25 mouse cellular contexts compared by ENCODE assay signal in genomic region chr14:36310324-36310723, GRCm38 (mm10).
"Had no signal": no experiment of that assay in that cellular context is flagged by ENCODE, and none has a peak within 500 bp of the region (broad histone marks: within the 10 kb centered on the region; RNA-seq: fewer than 3 reads in every experiment).

No protein-coding gene starts in this region.

- H3K4me3 ChIP-seq: gastrocnemius, adult 2 months; heart, adult 2 months; heart, embryonic 13.5 days; heart, embryonic 15.5 days; hindbrain, embryonic 13.5 days; hindbrain, embryonic 15.5 days; kidney, embryonic 15.5 days; limb, embryonic 13.5 days; limb, embryonic 15.5 days had no signal

- H3K4me1 ChIP-seq: heart, embryonic 13.5 days; heart, embryonic 15.5 days; hindbrain, embryonic 13.5 days; hindbrain, embryonic 15.5 days; kidney, embryonic 15.5 days; limb, embryonic 13.5 days; limb, embryonic 15.5 days had no signal

- H3K4me2 ChIP-seq: heart, embryonic 11.5 days; heart, embryonic 13.5 days; heart, embryonic 15.5 days; hindbrain, embryonic 13.5 days; hindbrain, embryonic 15.5 days; kidney, embryonic 15.5 days; limb, embryonic 13.5 days; limb, embryonic 15.5 days had no signal

- H3K27ac ChIP-seq: gastrocnemius, adult 2 months; heart, adult 2 months; heart, embryonic 13.5 days; heart, embryonic 15.5 days; hindbrain, embryonic 13.5 days; hindbrain, embryonic 15.5 days; hindbrain, postnatal 0 days; kidney, embryonic 15.5 days; kidney, postnatal 0 days; limb, embryonic 13.5 days; limb, embryonic 15.5 days had no signal

- ATAC-seq: hindbrain, postnatal 0 days; intestine, embryonic 16.5 days had no signal

- DNase-seq: gastrocnemius, adult 2 months; gastrocnemius, postnatal 10 days; gastrocnemius, postnatal 25 days; heart, adult 11 months; heart, adult 2 months; heart, postnatal 14 days; heart, postnatal 36 days; kidney, adult 11 months; kidney, adult 2 months; kidney, postnatal 14 days; kidney, postnatal 36 days; layer of hippocampus, adult 9-11 months; layer of hippocampus, postnatal 36 days; left cerebral cortex, postnatal 4 days had no signal

- H3K9ac ChIP-seq: heart, embryonic 13.5 days; heart, embryonic 15.5 days; hindbrain, embryonic 13.5 days; hindbrain, embryonic 15.5 days; kidney, embryonic 15.5 days; limb, embryonic 13.5 days; limb, embryonic 15.5 days had no signal

- H3K27me3 ChIP-seq: heart, embryonic 13.5 days; heart, embryonic 15.5 days; hindbrain, embryonic 13.5 days; hindbrain, embryonic 15.5 days; kidney, embryonic 15.5 days; limb, embryonic 13.5 days; limb, embryonic 15.5 days had no signal

- H3K9me3 ChIP-seq: heart, embryonic 13.5 days; heart, embryonic 15.5 days; hindbrain, embryonic 13.5 days; hindbrain, embryonic 15.5 days; kidney, embryonic 15.5 days; limb, embryonic 13.5 days; limb, embryonic 15.5 days had no signal

- H3K36me3 ChIP-seq: heart, embryonic 13.5 days; heart, embryonic 15.5 days; hindbrain, embryonic 13.5 days; hindbrain, embryonic 15.5 days; kidney, embryonic 15.5 days; limb, embryonic 13.5 days; limb, embryonic 15.5 days had no signal
